Mouse (Mus musculus): ENCODE results near the gene Olfr441. TPM values are rescaled to one million over a fixed set of nuclear protein-coding genes. Genes with fewer than 3 reads are reported as not detected.

Olfr441 gene
- polyA plus RNA-seq (2015; fragmentation: Nextera tagmentation; extraction: Ambion mirVana) = not detected in 2 replicates

GRCm38 (mm10) chr6:43106069-43106468 lies at the start of gene Olfr441:
Olfr441 (plus strand) TSS chr6:43106369.

GRCm38 (mm10) chr6:43146267-43146666 lies 40.1 kb downstream of the Olfr441 start, which contains the start of gene Olfr237-ps1:
Olfr237-ps1 (plus strand) TSS chr6:43146567.

GRCm38 (mm10) chr6:43162982-43163381 lies 56.8 kb downstream of the Olfr441 start, which contains the start of gene Olfr437:
Olfr437 (plus strand) TSS chr6:43163282.

Other genes starting within 250 kb of the Olfr441 start
- gene Olfr448, start 215.9 kb upstream of the Olfr441 start, polyA plus RNA-seq (2015; fragmentation: Nextera tagmentation; extraction: Ambion mirVana) = not detected in 2 replicates
- gene Olfr447, start 197.5 kb upstream of the Olfr441 start, polyA plus RNA-seq (2015; fragmentation: Nextera tagmentation; extraction: Ambion mirVana) = not detected in 2 replicates
- not detected in 2 replicates for gene Olfr446, start 185.0 kb upstream of the Olfr441 start, polyA plus RNA-seq (2015; fragmentation: Nextera tagmentation; extraction: Ambion mirVana)
- not detected in 2 replicates for gene Olfr444, start 157.3 kb upstream of the Olfr441 start, polyA plus RNA-seq (2015; fragmentation: Nextera tagmentation; extraction: Ambion mirVana)
- gene Olfr237-ps1, start 40.2 kb downstream of the Olfr441 start, polyA plus RNA-seq (2015; fragmentation: Nextera tagmentation; extraction: Ambion mirVana) = not detected in 2 replicates
- not detected in 2 replicates for gene Olfr437, start 56.9 kb downstream of the Olfr441 start, polyA plus RNA-seq (2015; fragmentation: Nextera tagmentation; extraction: Ambion mirVana)
- not detected in 2 replicates for gene Olfr13, start 65.8 kb downstream of the Olfr441 start, polyA plus RNA-seq (2015; fragmentation: Nextera tagmentation; extraction: Ambion mirVana)
- gene Olfr435, start 90.8 kb downstream of the Olfr441 start, polyA plus RNA-seq (2015; fragmentation: Nextera tagmentation; extraction: Ambion mirVana) = not detected in 2 replicates
- not detected in 2 replicates for gene Olfr434, start 106.7 kb downstream of the Olfr441 start, polyA plus RNA-seq (2015; fragmentation: Nextera tagmentation; extraction: Ambion mirVana)
- not detected in 2 replicates for gene Olfr47, start 125.2 kb downstream of the Olfr441 start, polyA plus RNA-seq (2015; fragmentation: Nextera tagmentation; extraction: Ambion mirVana)
- gene Arhgef5, start 159.2 kb downstream of the Olfr441 start, polyA plus RNA-seq (2015; fragmentation: Nextera tagmentation; extraction: Ambion mirVana) = 10.0 and 11.9 TPM in 2 replicates
- not detected in 2 replicates for gene Nobox, start 203.2 kb downstream of the Olfr441 start, polyA plus RNA-seq (2015; fragmentation: Nextera tagmentation; extraction: Ambion mirVana)

All from urinary bladder, postnatal 0 days (tissue).